Mouse (Mus musculus) lung, postnatal 0 days (tissue): ENCODE measurements at regions not wholly inside any gene's neighbourhood (a gene's known extent, or its start where the extent isn't known, plus 50 kb on each side); places are given as distances from the start of the nearest gene placed in this dataset.

Source experiments
- CTCF ChIP-seq: IDR thresholded peaks from 2 replicates; pipeline ENCODE4 v1.5.1; 2016; ENCODE audit warnings: antibody characterized with exemption, mild to moderate bottlenecking
- EP300 ChIP-seq: IDR thresholded peaks from 2 replicates; pipeline ENCODE4 v1.6.1; 2016; ENCODE audit warnings: antibody characterized with exemption, mild to moderate bottlenecking, control low read depth

- TF ChIP-seq CTCF (no peak), EP300 (no peak)
These were observed 173.0 kb upstream of the Zfp703 start for GRCm38 (mm10) chr8:26804089-26804488.
